Mouse (Mus musculus) subcutaneous adipose tissue, adult 2 months (tissue): ENCODE measurements around the gene Nmt1. TPM values are rescaled to one million over a fixed set of nuclear protein-coding genes. Genes with fewer than 3 reads are reported as not detected.

ENCODE experiments used
- polyA plus RNA-seq: library from polyadenylated mRNA; depleted of rRNA; stranded (reverse); fragments of >200 nt; gene quantifications from 2 replicates; pipeline ENCODE4 v1.2.3, GENCODE M21; 2012; ENCODE audit warnings: low replicate concordance; rRNA removed

Gene Nmt1
- 62.6 and 79.6 TPM in 2 replicates for polyA plus RNA-seq

GRCm38 (mm10) chr11:103028176-103028891 is at the start of gene Nmt1, which contains the start of gene Dcakd:
Nmt1 (plus strand) TSS chr11:103028190.
Dcakd (minus strand) TSS chr11:103028333.

GRCm38 (mm10) chr11:103101481-103101865 is 73.5 kb downstream of the Nmt1 start, which contains the start of the genes Plcd3 and Acbd4:
Plcd3 (minus strand) TSS chr11:103101658.
Acbd4 (plus strand) TSS chr11:103101682.

GRCm38 (mm10) chr11:103116008-103116818 is 88.2 kb downstream of the Nmt1 start, which contains the start of gene Hexim1:
Hexim1 (plus strand) TSS chr11:103116231.

Other genes with a start within 250 kb of the Nmt1 start
- gene Gjc1, start 208.5 kb upstream of the Nmt1 start, polyA plus RNA-seq: 26.2 and 29.0 TPM in 2 replicates
- gene Higd1b, start 192.3 kb upstream of the Nmt1 start, polyA plus RNA-seq: 18.1 and 21.9 TPM in 2 replicates
- 68.8 and 102 TPM in 2 replicates for gene Eftud2, start 147.2 kb upstream of the Nmt1 start, polyA plus RNA-seq
- 0.10 and 0.22 TPM in 2 replicates for gene Ccdc103, start 147.0 kb upstream of the Nmt1 start, polyA plus RNA-seq
- gene Fam187a, start 143.0 kb upstream of the Nmt1 start, polyA plus RNA-seq: not detected in 2 replicates
- 0.06 and 2.0 TPM in 2 replicates for gene Gfap, start 127.3 kb upstream of the Nmt1 start, polyA plus RNA-seq
- 0.70 and 5.4 TPM in 2 replicates for gene Kif18b, start 103.1 kb upstream of the Nmt1 start, polyA plus RNA-seq
- 1.4 TPM in 1 of 2 replicates, not detected in the other for gene C1ql1, start 81.5 kb upstream of the Nmt1 start, polyA plus RNA-seq
- gene Dcakd, start 143 bp downstream of the Nmt1 start, polyA plus RNA-seq: 73.9 and 113 TPM in 2 replicates
- 17.3 and 39.0 TPM in 2 replicates for gene Plcd3, start 73.5 kb downstream of the Nmt1 start, polyA plus RNA-seq
- 112 and 241 TPM in 2 replicates for gene Acbd4, start 73.5 kb downstream of the Nmt1 start, polyA plus RNA-seq
- gene Hexim1, start 88.0 kb downstream of the Nmt1 start, polyA plus RNA-seq: 19.2 and 30.7 TPM in 2 replicates
- gene Hexim2, start 104.2 kb downstream of the Nmt1 start, polyA plus RNA-seq: 6.4 and 7.4 TPM in 2 replicates
- gene Fmnl1, start 142.9 kb downstream of the Nmt1 start, polyA plus RNA-seq: 15.2 and 22.9 TPM in 2 replicates
- 0.24 and 0.34 TPM in 2 replicates for gene 1700023F06Rik, start 180.4 kb downstream of the Nmt1 start, polyA plus RNA-seq
- gene Spata32, start 190.2 kb downstream of the Nmt1 start, polyA plus RNA-seq: not detected in 2 replicates
- gene Map3k14, start 239.3 kb downstream of the Nmt1 start, polyA plus RNA-seq: 6.4 and 18.6 TPM in 2 replicates